Comparison of ENCODE assay signal across 26 mouse cellular contexts in genomic region chr9:21639031-21639430, GRCm38 (mm10). TPM values are rescaled to one million over a fixed set of nuclear protein-coding genes. Genes with fewer than 3 reads are reported as not detected.
A peak's percentile ranks its signal among the peaks of the same experiment; 100 is the strongest.
DNase-seq lines count a peak whose midpoint lies in the region; ATAC-seq and TF ChIP-seq lines count a peak whose summit lies in the region.
"Had no signal": no experiment of that assay in that cellular context is flagged by ENCODE, and none has a peak within 500 bp of the region (broad histone marks: within the 10 kb centered on the region; RNA-seq: fewer than 3 reads in every experiment).

No protein-coding gene starts in this region.

- peak; percentile 68 to 72 for DNase-seq in cerebellum, adult 2 months
- peak; percentile 70 for DNase-seq in cerebellum, adult 9-11 months
- peak; percentile 29 to 49 for DNase-seq in cerebellum, postnatal 36 days
- no peak for DNase-seq in gastrocnemius, postnatal 14 days
- no peak for DNase-seq in forebrain, embryonic 14.5 days (ENCODE audit: low spot score)
- DNase-seq: adrenal gland, adult 2 months; adrenal gland, postnatal 14 days; embryo, embryonic 11 days; forebrain, postnatal 0 days; gastrocnemius, adult 2 months; gastrocnemius, postnatal 25 days; heart, adult 18-20 months; heart, postnatal 14 days; heart, postnatal 4 days; kidney, adult 18-20 months; kidney, adult 9 months had no signal

- no peak overlapping the region for H3K4me3 ChIP-seq in intestine, postnatal 0 days (ENCODE audit: low read depth, low read length)
- no peak overlapping the region for H3K4me3 ChIP-seq in intestine, embryonic 15.5 days (replicated peaks)
- H3K4me3 ChIP-seq in cerebellum, adult 2 months (replicated peaks; ENCODE audit: insufficient read depth, low read depth, low read length), result no peak overlapping the region
- no peak overlapping the region for H3K4me3 ChIP-seq in heart, embryonic 11.5 days (ENCODE audit: low read depth, low read length)
- no peak overlapping the region for H3K4me3 ChIP-seq in forebrain, embryonic 14.5 days (ENCODE audit: low read depth, low read length)
- H3K4me3 ChIP-seq: embryonic facial prominence, embryonic 10.5 days; embryonic facial prominence, embryonic 13.5 days; forebrain, embryonic 10.5 days; forebrain, embryonic 13.5 days; gastrocnemius, adult 2 months; heart, embryonic 13.5 days; hindbrain, embryonic 15.5 days had no signal

- no peak overlapping the region for H3K4me2 ChIP-seq in intestine, postnatal 0 days (replicated peaks; ENCODE audit: low read depth)
- H3K4me2 ChIP-seq in intestine, embryonic 15.5 days (replicated peaks), result no peak overlapping the region
- no peak overlapping the region for H3K4me2 ChIP-seq in heart, embryonic 11.5 days
- H3K4me2 ChIP-seq in forebrain, embryonic 14.5 days (ENCODE audit: low read length), result no peak overlapping the region
- H3K4me2 ChIP-seq: embryonic facial prominence, embryonic 13.5 days; forebrain, embryonic 13.5 days; heart, embryonic 13.5 days; hindbrain, embryonic 15.5 days had no signal

- TF ChIP-seq POLR2A in cerebellum, adult 2 months (IDR thresholded peaks at IDR 0.05; ENCODE audit: borderline replicate concordance, insufficient read depth, low read length), result no peak

- no peak overlapping the region for H3K9ac ChIP-seq in intestine, postnatal 0 days (ENCODE audit: low read depth, low read length)
- H3K9ac ChIP-seq in intestine, embryonic 15.5 days, result no peak overlapping the region
- no peak overlapping the region for H3K9ac ChIP-seq in heart, embryonic 11.5 days (ENCODE audit: low read depth, low read length)
- H3K9ac ChIP-seq in forebrain, embryonic 14.5 days (ENCODE audit: low read length), result no peak overlapping the region
- H3K9ac ChIP-seq: embryonic facial prominence, embryonic 13.5 days; forebrain, embryonic 13.5 days; forebrain, postnatal 0 days; heart, embryonic 13.5 days; hindbrain, embryonic 15.5 days had no signal

- H3K27ac ChIP-seq in intestine, postnatal 0 days (ENCODE audit: low read depth, low read length), result peak overlapping the region; percentile 35; the same call in 1 of the 2 replicates
- H3K27ac ChIP-seq in intestine, embryonic 15.5 days, result no peak overlapping the region
- H3K27ac ChIP-seq in cerebellum, adult 2 months (ENCODE audit: insufficient read depth, low read length), result peak overlapping the region; percentile 56
- no peak overlapping the region for H3K27ac ChIP-seq in heart, embryonic 11.5 days (ENCODE audit: low read depth, low read length)
- H3K27ac ChIP-seq in forebrain, embryonic 14.5 days (ENCODE audit: low read depth, low read length), result no peak overlapping the region
- H3K27ac ChIP-seq: embryonic facial prominence, embryonic 10.5 days; embryonic facial prominence, embryonic 13.5 days; forebrain, embryonic 10.5 days; forebrain, embryonic 13.5 days; gastrocnemius, adult 2 months; heart, embryonic 13.5 days; hindbrain, embryonic 15.5 days had no signal

- intact Hi-C loops in gastrocnemius, postnatal 14 days (cut with DNase I; ENCODE audit: low total_unique reads), result no loop called here

- no peaks in the 10 kb centered on the region for H3K27me3 ChIP-seq in intestine, postnatal 0 days (replicated peaks; ENCODE audit: control insufficient read depth, insufficient read depth, low read length)
- no peaks in the 10 kb centered on the region for H3K27me3 ChIP-seq in intestine, embryonic 15.5 days (replicated peaks)
- H3K27me3 ChIP-seq in cerebellum, adult 2 months (ENCODE audit: control insufficient read depth, insufficient read depth, low read length), result no peaks in the 10 kb centered on the region
- no peaks in the 10 kb centered on the region for H3K27me3 ChIP-seq in heart, embryonic 11.5 days (ENCODE audit: control insufficient read depth, insufficient read depth, low read length)
- H3K27me3 ChIP-seq in forebrain, embryonic 14.5 days (replicated peaks; ENCODE audit: control insufficient read depth, insufficient read depth, low read length), result no peaks in the 10 kb centered on the region
- H3K27me3 ChIP-seq: embryonic facial prominence, embryonic 13.5 days; forebrain, embryonic 13.5 days; heart, embryonic 13.5 days; hindbrain, embryonic 15.5 days had no signal

- 94% methylated on average over 11 of the region's 11 CpGs for WGBS in intestine, postnatal 0 days
- 96% methylated on average over 11 of the region's 11 CpGs for WGBS in intestine, embryonic 15.5 days
- WGBS in cerebellum, adult 2 months, result 12% methylated on average over 11 of the region's 11 CpGs
- 96% methylated on average over 11 of the region's 11 CpGs for WGBS in heart, embryonic 11.5 days (ENCODE audit: insufficient replicate concordance)
- 97% methylated on average over 11 of the region's 11 CpGs for WGBS in forebrain, embryonic 14.5 days

- no peaks in the 10 kb centered on the region for H3K4me1 ChIP-seq in intestine, postnatal 0 days (replicated peaks; ENCODE audit: control insufficient read depth, insufficient read depth, low read length)
- H3K4me1 ChIP-seq in intestine, embryonic 15.5 days (replicated peaks), result no peaks in the 10 kb centered on the region
- peaks cover 46% of the 10 kb centered on the region for H3K4me1 ChIP-seq in cerebellum, adult 2 months (ENCODE audit: control insufficient read depth, insufficient read depth, low read length)
- H3K4me1 ChIP-seq in heart, embryonic 11.5 days (ENCODE audit: control insufficient read depth, insufficient read depth, low read length), result no peaks in the 10 kb centered on the region; the same call in 1 of the 2 replicates
- no peaks in the 10 kb centered on the region for H3K4me1 ChIP-seq in forebrain, embryonic 14.5 days (ENCODE audit: control insufficient read depth, insufficient read depth, low read length)
- H3K4me1 ChIP-seq: embryonic facial prominence, embryonic 10.5 days; forebrain, embryonic 10.5 days; hindbrain, embryonic 15.5 days had no signal

- H3K36me3 ChIP-seq in intestine, postnatal 0 days (ENCODE audit: control insufficient read depth, insufficient read depth), result peaks cover 96% of the 10 kb centered on the region
- peaks cover 92% of the 10 kb centered on the region for H3K36me3 ChIP-seq in intestine, embryonic 15.5 days
- peaks cover 75% of the 10 kb centered on the region for H3K36me3 ChIP-seq in heart, embryonic 11.5 days (ENCODE audit: control insufficient read depth, insufficient read depth, low read length)
- H3K36me3 ChIP-seq in forebrain, embryonic 14.5 days (ENCODE audit: control insufficient read depth, insufficient read depth, low read length), result peaks cover 99% of the 10 kb centered on the region

- no peak for TF ChIP-seq CTCF in intestine, postnatal 0 days (IDR thresholded peaks at IDR 0.05; ENCODE audit: low read depth)
- no peak for TF ChIP-seq CTCF in cerebellum, adult 2 months (IDR thresholded peaks at IDR 0.05; ENCODE audit: borderline replicate concordance, insufficient read depth, low read depth, low read length)

- ATAC-seq in intestine, postnatal 0 days, result no peak
- no peak for ATAC-seq in intestine, embryonic 15.5 days
- ATAC-seq in heart, embryonic 11.5 days (replicated peaks; ENCODE audit: insufficient number of reproducible peaks, low FRiP score, low TSS enrichment), result no peak
- no peak for ATAC-seq in forebrain, embryonic 14.5 days
- ATAC-seq: CD4-positive, CD25-positive, alpha-beta regulatory T cell, adult 4 months; forebrain, embryonic 13.5 days; forebrain, postnatal 0 days had no signal

- no peaks in the 10 kb centered on the region for H3K9me3 ChIP-seq in intestine, postnatal 0 days (ENCODE audit: control insufficient read depth)
- no peaks in the 10 kb centered on the region for H3K9me3 ChIP-seq in intestine, embryonic 15.5 days
- no peaks in the 10 kb centered on the region for H3K9me3 ChIP-seq in heart, embryonic 11.5 days (replicated peaks; ENCODE audit: control insufficient read depth, low read length)
- H3K9me3 ChIP-seq in forebrain, embryonic 14.5 days (replicated peaks; ENCODE audit: control insufficient read depth, low read length), result no peaks in the 10 kb centered on the region
- H3K9me3 ChIP-seq: embryonic facial prominence, embryonic 10.5 days; embryonic facial prominence, embryonic 13.5 days; forebrain, embryonic 10.5 days; forebrain, embryonic 13.5 days; heart, embryonic 13.5 days; hindbrain, embryonic 15.5 days had no signal

RNA-seq across cellular contexts. Expression of gene Smarca4, which starts 23.1 kb away (rescaled TPM):
- polyA plus RNA-seq in intestine, postnatal 0 days (2015; fragmentation: Nextera tagmentation; extraction: Ambion mirVana), result 22.1 and 24.4 TPM in 2 replicates
- polyA plus RNA-seq in intestine, embryonic 15.5 days (2015; fragmentation: Nextera tagmentation; extraction: Ambion mirVana), result 67.0 and 68.6 TPM in 2 replicates
- polyA plus RNA-seq in cerebellum, adult 2 months (2012; rRNA removed), result 88.8 and 96.7 TPM in 2 replicates
- 77.4 and 78.7 TPM in 2 replicates for polyA plus RNA-seq in heart, embryonic 11.5 days (2014; fragmentation: Nextera tagmentation; extraction: Ambion mirVana)
- 10 to 100 TPM; 42.5 to 49.8 TPM for total RNA-seq in gastrocnemius, postnatal 14 days (2021)
- 128 and 153 TPM in 2 replicates for polyA plus RNA-seq in forebrain, embryonic 14.5 days (2014; fragmentation: Nextera tagmentation; extraction: Ambion mirVana)

RNA-seq across cellular contexts. Expression of gene Yipf2, which starts 46.4 kb away (rescaled TPM):
- 19.2 and 20.1 TPM in 2 replicates for polyA plus RNA-seq in intestine, postnatal 0 days (2015; fragmentation: Nextera tagmentation; extraction: Ambion mirVana)
- polyA plus RNA-seq in intestine, embryonic 15.5 days (2015; fragmentation: Nextera tagmentation; extraction: Ambion mirVana), result 25.2 and 34.3 TPM in 2 replicates
- polyA plus RNA-seq in cerebellum, adult 2 months (2012; rRNA removed), result 30.9 and 31.3 TPM in 2 replicates
- 10.9 and 11.8 TPM in 2 replicates for polyA plus RNA-seq in heart, embryonic 11.5 days (2014; fragmentation: Nextera tagmentation; extraction: Ambion mirVana)
- total RNA-seq in gastrocnemius, postnatal 14 days (2021), result 1 to 10 TPM; 4.6 to 5.8 TPM
- polyA plus RNA-seq in forebrain, embryonic 14.5 days (2014; fragmentation: Nextera tagmentation; extraction: Ambion mirVana), result 16.9 and 18.2 TPM in 2 replicates

RNA-seq across cellular contexts. Expression of gene Timm29, which starts 46.5 kb away (rescaled TPM):
- polyA plus RNA-seq in intestine, postnatal 0 days (2015; fragmentation: Nextera tagmentation; extraction: Ambion mirVana), result 15.1 and 15.9 TPM in 2 replicates
- polyA plus RNA-seq in intestine, embryonic 15.5 days (2015; fragmentation: Nextera tagmentation; extraction: Ambion mirVana), result 27.3 and 29.3 TPM in 2 replicates
- 53.1 and 53.4 TPM in 2 replicates for polyA plus RNA-seq in cerebellum, adult 2 months (2012; rRNA removed)
- polyA plus RNA-seq in heart, embryonic 11.5 days (2014; fragmentation: Nextera tagmentation; extraction: Ambion mirVana), result 29.5 and 34.0 TPM in 2 replicates
- 10 to 100 TPM; 41.4 to 44.5 TPM for total RNA-seq in gastrocnemius, postnatal 14 days (2021)
- 67.3 and 68.4 TPM in 2 replicates for polyA plus RNA-seq in forebrain, embryonic 14.5 days (2014; fragmentation: Nextera tagmentation; extraction: Ambion mirVana)

Comparison
In these comparisons a context has a peak if more than half of its experiments do, and no peak if none do; other contexts are left out.
1. H3K27ac ChIP-seq: peak in intestine, postnatal 0 days (single experiment) and cerebellum, adult 2 months (single experiment); none in intestine, embryonic 15.5 days (single experiment), heart, embryonic 11.5 days (single experiment) and forebrain, embryonic 14.5 days (single experiment).
2. DNase-seq: peak in cerebellum, adult 2 months (2 of 2), cerebellum, adult 9-11 months (single experiment) and cerebellum, postnatal 36 days (2 of 2); none in gastrocnemius, postnatal 14 days (single experiment) and forebrain, embryonic 14.5 days (single experiment).